Mouse (Mus musculus) heart, postnatal 4 days (tissue): ENCODE measurements around the gene Elovl1. TPM values are rescaled to one million over a fixed set of nuclear protein-coding genes. Genes with fewer than 3 reads are reported as not detected.

Source experiments
- DNase-seq: peaks from one replicate; pipeline ENCODE4 v3.0.0; 2021
- total RNA-seq, 2 experiments: library from RNA; stranded (reverse); gene quantifications; 2 replicates each; pipeline ENCODE4 v1.2.3; 2021

Gene Elovl1
- total RNA-seq, 2 experiments from 2014 or later = 38.0 to 44.4 TPM

GRCm38 (mm10) chr4:118429215-118429895 lies 1.5 kb downstream of the Elovl1 start:
- peak; percentile 20 for DNase-seq

- no peak for DNase-seq
These were observed 4.4 kb downstream of the Elovl1 start for GRCm38 (mm10) chr4:118432332-118432731.

GRCm38 (mm10) chr4:118436820-118437603 lies 9.1 kb downstream of the Elovl1 start, which contains the start of gene Cdc20:
Gene Cdc20, minus strand, starts transcription at chr4:118437352.
- DNase-seq = peak; percentile 93

- DNase-seq = peak; percentile 52
These were observed 9.9 kb downstream of the Elovl1 start for GRCm38 (mm10) chr4:118437829-118438253.

- no peak for DNase-seq
These were observed 17.2 kb downstream of the Elovl1 start for GRCm38 (mm10) chr4:118445088-118445487.

- peak; percentile 57 for DNase-seq
These were observed 18.0 kb downstream of the Elovl1 start for GRCm38 (mm10) chr4:118445781-118446414.

GRCm38 (mm10) chr4:118446415-118447153 lies 18.7 kb downstream of the Elovl1 start:
- no peak for DNase-seq

GRCm38 (mm10) chr4:118457345-118457975 lies 29.6 kb downstream of the Elovl1 start, which contains the start of gene Mpl:
Gene Mpl, minus strand, starts transcription at chr4:118457513.
- no peak for DNase-seq

GRCm38 (mm10) chr4:118464956-118465355 lies 37.1 kb downstream of the Elovl1 start:
- no peak for DNase-seq

GRCm38 (mm10) chr4:118465697-118466163 lies 37.8 kb downstream of the Elovl1 start:
- DNase-seq = peak; percentile 44

GRCm38 (mm10) chr4:118471281-118471680 lies 43.4 kb downstream of the Elovl1 start:
- no peak for DNase-seq

- DNase-seq = no peak
These were observed 44.8 kb downstream of the Elovl1 start for GRCm38 (mm10) chr4:118472687-118473086.

GRCm38 (mm10) chr4:118476773-118477530 lies 49.1 kb downstream of the Elovl1 start:
- no peak for DNase-seq

Other genes starting within 250 kb of the Elovl1 start
- 10 to 100 TPM; 36.7 to 38.6 TPM for gene Kdm4a, start 248.1 kb upstream of the Elovl1 start, total RNA-seq
- 10 to 100 TPM; 39.4 to 40.7 TPM for gene Ptprf, start 136.7 kb upstream of the Elovl1 start, total RNA-seq
- 10 to 100 TPM; 17.1 to 17.7 TPM for gene Szt2, start 18.8 kb upstream of the Elovl1 start, total RNA-seq
- gene Med8, start 18.8 kb upstream of the Elovl1 start, total RNA-seq = 10 to 100 TPM; 60.2 to 60.5 TPM
- 10 to 100 TPM; 68.2 to 73.1 TPM for gene Cdc20, start 9.3 kb downstream of the Elovl1 start, total RNA-seq
- gene Mpl, start 29.4 kb downstream of the Elovl1 start, total RNA-seq = under 1 TPM in 1 of 2 experiments, not detected in 1; 0.14 TPM
- 10 to 100 TPM; 86.2 to 88.9 TPM for gene Tie1, start 62.0 kb downstream of the Elovl1 start, total RNA-seq
- not detected for gene 2610528J11Rik, start 98.9 kb downstream of the Elovl1 start, total RNA-seq
- gene Tmem125, start 116.0 kb downstream of the Elovl1 start, total RNA-seq = under 1 TPM; 0.24 to 0.32 TPM
- gene Cfap57, start 192.7 kb downstream of the Elovl1 start, total RNA-seq = under 1 TPM in 1 of 2 experiments, not detected in 1; 0.18 TPM
- gene Ebna1bp2, start 192.7 kb downstream of the Elovl1 start, total RNA-seq = 10 to 100 TPM; 43.0 to 51.1 TPM
- gene Olfr62, start 230.9 kb downstream of the Elovl1 start, total RNA-seq = not detected